Mouse (Mus musculus): ENCODE measurements around the gene 4833439L19Rik. TPM values are rescaled to one million over a fixed set of nuclear protein-coding genes. Genes with fewer than 3 reads are reported as not detected.

The 4833439L19Rik gene
- polyA plus RNA-seq, 1 experiment: 123 TPM

DNA sequence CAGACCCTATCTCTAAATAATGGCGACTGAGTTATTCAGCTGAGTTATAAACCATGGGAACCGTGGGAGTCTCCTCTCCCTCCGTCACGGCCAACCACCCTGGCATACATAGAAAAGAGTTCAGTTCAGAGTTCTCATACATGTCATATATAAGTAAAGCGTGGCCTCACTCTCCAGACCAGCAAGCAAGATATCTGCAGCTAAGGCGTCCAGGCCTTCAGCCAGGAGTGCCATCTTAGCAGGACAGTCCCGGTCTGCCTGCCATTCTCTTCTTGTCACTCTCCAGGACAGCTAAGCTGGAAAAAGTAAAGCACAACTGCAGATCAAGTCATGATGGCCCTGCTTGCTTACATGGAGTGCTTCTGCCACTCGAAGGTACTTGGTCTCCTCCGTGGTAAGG, 9.1 kb downstream of the 4833439L19Rik start:
- 89% methylated on average over 9 of the region's 9 CpGs for WGBS
- no peak for DNase-seq (ENCODE audit: low read depth, low spot score)

DNA sequence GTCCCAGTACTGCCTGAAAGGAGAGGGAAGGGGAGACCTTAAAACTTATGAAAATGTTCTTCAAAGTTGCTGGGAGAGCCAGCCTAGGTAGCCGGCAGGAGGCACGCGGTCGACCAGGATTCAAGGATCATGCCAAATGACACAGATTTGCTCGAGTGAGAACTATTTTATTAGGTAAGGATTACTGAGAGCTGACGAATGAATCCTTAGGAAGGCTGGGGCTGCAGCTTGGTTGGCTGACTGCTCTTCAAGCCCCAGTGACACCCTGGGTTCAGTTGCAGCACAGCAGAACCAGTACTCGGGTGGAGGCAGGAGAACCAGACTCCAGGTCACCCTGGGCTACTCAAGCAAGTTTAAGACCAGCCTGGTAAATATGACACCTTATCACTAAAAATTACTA, 17.2 kb downstream of the 4833439L19Rik start:
- WGBS: 76% methylated on average over 7 of the region's 7 CpGs
- DNase-seq (ENCODE audit: low read depth, low spot score): no peak

DNA sequence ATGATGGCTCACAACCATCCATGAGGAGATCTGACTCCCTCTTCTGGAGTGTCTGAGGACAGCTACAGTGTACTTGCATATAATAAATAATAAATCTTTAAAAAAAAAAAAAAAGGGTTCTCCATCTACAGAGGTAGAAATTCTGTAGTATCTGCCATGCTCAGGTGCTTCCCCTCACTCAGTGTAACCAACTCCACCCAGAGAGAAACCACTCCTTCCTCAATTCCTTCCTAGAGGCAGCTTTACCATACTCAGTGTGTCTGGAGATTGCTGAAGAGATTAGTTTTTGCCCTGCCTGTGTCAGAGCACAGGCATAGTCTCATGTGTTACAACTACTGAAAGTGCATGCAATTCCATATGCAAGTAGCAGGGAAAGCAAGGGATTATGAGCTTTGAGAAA, 33.1 kb downstream of the 4833439L19Rik start:
- no peak for DNase-seq (ENCODE audit: low read depth, low spot score)

DNA sequence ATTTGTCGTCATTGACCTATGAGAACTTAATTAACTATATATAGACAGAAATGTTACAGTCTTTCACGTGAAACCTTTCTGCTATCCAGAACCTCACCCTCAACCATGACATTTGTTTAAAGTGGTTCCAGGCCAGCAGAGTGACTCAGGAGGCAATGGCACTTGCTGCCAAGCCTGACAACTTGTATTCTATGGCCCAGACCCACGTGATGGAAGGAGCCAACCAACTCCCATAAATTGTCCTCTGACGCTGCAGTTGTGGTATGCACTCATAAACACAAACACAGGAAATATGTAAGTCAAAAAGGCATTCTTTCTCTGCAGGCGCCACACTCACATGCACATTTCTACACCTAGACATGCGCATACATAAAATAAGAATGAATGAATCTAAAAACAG, 38.1 kb downstream of the 4833439L19Rik start:
- 75% methylated on average over 6 of the region's 6 CpGs for WGBS
- DNase-seq (ENCODE audit: low read depth, low spot score): no peak

DNA sequence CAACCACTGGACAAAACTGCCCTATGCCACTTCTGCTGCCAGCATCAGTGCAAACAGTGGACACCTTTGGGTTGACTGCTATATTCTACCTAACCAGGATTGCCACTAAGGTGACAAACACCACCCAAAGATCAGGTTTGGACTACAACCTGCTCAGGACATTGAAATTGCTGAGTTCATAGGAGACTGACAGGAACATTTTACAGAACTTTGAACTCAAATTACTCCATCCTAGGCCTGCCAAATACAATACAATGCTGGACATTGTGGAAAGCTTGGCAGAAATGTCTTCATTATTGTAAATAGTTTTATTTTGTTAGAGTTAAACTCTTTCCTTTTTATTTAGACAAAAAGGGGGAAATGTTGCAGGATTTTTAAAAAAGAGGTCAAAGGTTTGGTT, 44.1 kb downstream of the 4833439L19Rik start:
- DNase-seq (ENCODE audit: low read depth, low spot score): no peak

DNA sequence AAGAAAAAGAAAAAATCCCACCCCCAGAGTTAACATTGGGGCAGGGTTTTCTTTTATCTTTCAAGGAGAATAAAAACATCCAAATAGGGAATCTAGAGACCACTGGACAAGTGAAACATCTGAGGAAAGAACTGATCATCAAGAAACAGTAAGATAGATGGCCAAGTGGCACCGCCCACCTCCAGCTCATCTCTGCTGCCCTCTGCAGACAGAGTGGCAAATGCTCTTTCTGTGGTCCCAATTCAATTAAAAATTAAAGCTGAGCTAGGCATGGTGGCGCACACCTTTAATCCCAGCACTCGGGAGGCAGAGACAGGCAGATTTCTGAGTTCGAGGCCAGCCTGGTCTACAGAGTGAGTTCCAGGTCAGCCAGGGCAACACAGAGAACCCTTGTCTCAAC, 45.0 kb downstream of the 4833439L19Rik start:
- WGBS: 91% methylated on average over 4 of the region's 4 CpGs
- DNase-seq (ENCODE audit: low read depth, low spot score): no peak

DNA sequence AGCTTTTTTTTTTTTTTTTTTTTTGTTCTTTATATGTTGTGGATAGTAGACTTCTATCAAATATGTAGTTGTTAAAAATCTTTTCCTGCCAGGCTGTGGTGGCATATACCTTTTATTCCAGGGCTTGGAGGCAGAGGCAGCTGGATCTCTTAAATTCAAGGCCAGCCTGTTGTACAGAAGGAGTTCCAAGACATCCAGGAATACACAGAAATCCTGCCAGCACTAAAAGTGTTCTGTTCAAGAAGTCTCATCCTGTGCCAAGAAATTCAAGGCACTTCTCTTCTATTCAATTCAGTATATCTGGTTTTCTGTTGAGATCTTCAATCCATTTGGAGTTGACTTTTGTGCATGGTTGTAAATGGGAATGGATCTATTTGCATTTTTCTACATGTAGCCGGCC, 59.3 kb downstream of the 4833439L19Rik start:
- DNase-seq (ENCODE audit: low read depth, low spot score): no peak
- WGBS: 90% methylated on average over 1 of the region's 1 CpGs

DNA sequence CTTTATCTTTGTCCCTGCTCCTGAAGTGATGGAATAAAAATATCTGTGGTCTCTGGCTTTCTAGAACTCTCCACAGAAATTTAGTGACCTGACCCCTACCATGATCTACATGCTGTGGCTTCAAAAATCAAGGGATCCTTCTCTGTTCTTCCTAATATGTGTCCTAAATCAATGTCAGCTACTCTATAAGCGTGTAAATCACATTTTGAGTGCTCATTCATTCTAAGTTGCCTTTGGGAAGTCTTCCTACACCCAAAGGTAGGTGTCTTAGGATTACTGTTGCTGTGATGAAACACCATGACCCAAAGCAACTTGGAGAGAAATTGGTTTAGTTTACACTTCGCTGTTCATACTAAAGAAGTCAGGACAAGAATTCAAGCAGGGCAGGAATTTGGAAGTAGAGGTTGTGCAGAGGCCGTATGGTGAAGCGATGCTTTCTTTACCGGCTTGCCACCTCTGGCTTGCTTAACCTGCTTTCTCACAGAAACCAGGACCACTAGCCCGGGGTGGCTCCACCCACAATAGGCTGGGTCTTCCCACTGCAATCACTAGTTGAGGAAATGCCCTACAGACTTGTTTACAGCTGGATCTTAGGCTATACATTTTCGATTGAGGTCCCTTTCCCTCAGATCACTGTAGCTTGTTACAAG, 60.5 kb downstream of the 4833439L19Rik start:
- 60% methylated on average over 7 of the region's 7 CpGs for WGBS
- no peak for DNase-seq (ENCODE audit: low read depth, low spot score)

DNA sequence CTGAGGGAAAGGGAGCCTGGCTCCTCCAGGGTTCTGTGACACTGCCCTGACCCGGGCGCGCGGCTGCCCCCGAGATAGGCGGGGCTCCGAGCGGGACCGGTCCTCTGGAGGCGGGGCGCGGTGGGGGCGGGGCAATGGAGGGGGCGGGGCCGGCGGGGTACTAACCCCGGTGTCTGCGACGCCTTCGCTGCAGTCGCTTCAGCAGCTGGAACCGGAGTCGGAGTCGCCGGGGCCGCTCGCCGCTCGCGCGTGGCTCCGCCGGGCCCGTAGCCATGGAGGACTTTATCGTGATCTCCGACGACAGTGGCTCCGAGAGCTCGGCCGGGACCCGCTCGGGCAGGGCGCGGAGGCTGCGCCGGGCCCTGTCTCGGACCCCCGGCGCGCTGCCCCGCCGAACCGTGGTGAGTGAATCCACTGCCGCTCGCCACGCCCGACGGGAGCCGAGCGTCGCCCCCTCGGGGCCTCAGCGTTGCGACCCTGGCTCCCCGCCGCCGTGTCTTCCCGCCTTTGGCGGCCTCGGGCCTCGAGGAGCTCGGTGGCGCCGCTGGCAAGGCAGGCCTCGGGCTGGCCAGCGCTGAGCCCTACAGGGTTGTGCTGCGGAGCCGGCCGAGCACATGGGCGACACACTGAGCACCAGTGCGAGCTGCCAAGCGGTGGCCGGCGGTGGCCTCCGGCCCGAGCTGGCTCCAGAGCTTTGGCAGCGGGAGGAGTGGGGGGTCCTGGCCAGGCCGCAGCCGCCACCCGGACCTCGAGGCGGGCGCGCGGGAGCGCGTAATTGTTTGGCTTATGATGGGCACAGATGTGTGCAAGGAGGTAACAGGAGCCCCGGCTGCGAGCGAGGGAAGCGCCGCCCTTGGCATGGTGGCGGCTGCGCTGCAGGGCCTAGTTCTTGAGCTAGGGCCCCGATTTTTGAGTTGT, 61.4 kb downstream of the 4833439L19Rik start, which contains the start of gene Simc1:
TSS of gene Simc1 (plus strand) at position 176 of the 918 bp plus-strand sequence.
- under 1% methylated on average over 105 of the region's 105 CpGs for WGBS
- DNase-seq (ENCODE audit: low read depth, low spot score): no peak

DNA sequence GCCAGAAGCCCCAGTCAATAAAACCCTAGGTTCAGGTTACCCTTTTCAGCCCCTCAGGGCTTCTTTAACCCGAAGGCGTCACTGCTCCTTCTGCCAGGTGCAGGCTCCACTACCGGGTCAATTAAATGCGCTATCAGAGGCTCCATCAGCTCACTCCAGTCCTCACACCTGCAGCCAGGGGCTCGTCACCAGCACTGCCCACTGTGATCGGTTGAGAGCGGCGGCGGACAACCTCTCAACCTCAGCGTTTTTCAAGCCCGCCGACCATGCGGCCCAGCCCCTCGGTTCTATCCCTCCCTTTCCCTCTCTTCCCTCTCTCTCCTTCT, 62.0 kb downstream of the 4833439L19Rik start:
- WGBS: 3% methylated on average over 14 of the region's 14 CpGs
- DNase-seq (ENCODE audit: low read depth, low spot score): no peak

DNA sequence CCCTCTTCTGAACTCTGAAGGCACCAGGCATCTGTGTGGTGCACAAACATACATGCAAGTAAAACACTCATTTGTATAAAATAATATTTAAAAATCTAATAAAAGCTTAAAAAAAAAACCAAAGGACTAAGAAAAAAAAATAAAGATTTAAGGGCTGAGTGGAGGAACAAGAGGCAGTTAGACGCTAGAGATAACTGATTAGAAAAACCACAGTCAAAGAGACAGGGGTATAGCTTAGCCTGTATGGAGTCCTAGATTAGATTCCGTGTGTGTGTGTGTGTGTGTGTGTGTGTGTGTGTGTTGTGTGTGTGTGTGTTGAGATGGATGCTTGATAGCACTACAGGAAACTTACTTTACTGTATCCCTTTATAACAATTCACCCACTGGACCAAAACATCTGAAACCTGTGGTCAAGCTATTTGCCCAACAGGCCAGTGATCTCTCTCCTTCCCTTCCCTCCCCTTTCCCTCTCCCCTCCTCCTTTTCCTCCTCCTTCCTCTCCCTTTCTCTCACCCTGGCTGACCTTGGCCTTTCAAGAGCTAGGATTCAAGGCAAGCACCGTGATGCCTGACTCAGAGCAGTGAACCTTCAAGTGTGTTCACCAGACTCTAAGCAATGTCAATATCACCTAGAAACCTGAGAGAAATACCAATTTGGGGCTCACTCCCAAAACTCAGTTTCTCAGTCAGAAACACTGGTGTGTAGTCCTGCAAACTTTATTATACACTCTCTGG, 63.1 kb downstream of the 4833439L19Rik start:
- 63% methylated on average over 3 of the region's 3 CpGs for WGBS
- no peak for DNase-seq (ENCODE audit: low read depth, low spot score)

DNA sequence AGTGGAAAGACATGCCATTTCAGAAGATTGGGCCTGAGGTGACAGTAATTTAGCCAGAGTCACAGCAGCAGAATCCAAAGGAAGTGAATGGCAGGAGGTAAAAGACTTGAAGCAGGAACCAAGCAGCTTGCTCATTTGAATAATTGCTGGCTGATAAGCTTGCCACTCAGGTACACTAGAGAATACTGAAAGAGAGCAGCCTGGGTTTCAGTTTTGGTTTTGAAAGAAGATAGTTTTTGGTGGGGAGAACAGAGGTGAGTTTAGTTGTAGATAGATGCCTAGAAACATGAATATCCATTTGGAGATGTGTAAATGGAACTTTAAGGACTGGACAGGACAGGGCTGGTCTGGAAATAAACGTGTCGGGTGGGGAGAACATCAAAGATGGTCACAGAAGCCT, 63.9 kb downstream of the 4833439L19Rik start:
- 69% methylated on average over 2 of the region's 2 CpGs for WGBS
- DNase-seq (ENCODE audit: low read depth, low spot score): no peak

Other genes starting within 250 kb of the 4833439L19Rik start
- 4.5 and 5.2 TPM in 2 replicates for gene Cplx2, start 194.1 kb downstream of the 4833439L19Rik start, polyA plus RNA-seq (2012; rRNA removed)
- gene Thoc3, start 96.6 kb downstream of the 4833439L19Rik start, polyA plus RNA-seq (2012; rRNA removed): 16.6 and 18.1 TPM in 2 replicates
- 5.3 and 6.4 TPM in 2 replicates for gene Simc1, start 61.7 kb downstream of the 4833439L19Rik start, polyA plus RNA-seq (2012; rRNA removed)
- 7.8 and 11.2 TPM in 2 replicates for gene Arl10, start 9.6 kb upstream of the 4833439L19Rik start, polyA plus RNA-seq (2012; rRNA removed)
- gene Nop16, start 24.7 kb upstream of the 4833439L19Rik start, polyA plus RNA-seq (2012; rRNA removed): 10.2 and 12.2 TPM in 2 replicates
- 262 and 291 TPM in 2 replicates for gene Higd2a, start 24.8 kb upstream of the 4833439L19Rik start, polyA plus RNA-seq (2012; rRNA removed)
- 73.5 and 101 TPM in 2 replicates for gene Cltb, start 45.9 kb upstream of the 4833439L19Rik start, polyA plus RNA-seq (2012; rRNA removed)
- 22.3 and 28.6 TPM in 2 replicates for gene Faf2, start 56.3 kb upstream of the 4833439L19Rik start, polyA plus RNA-seq (2012; rRNA removed)
- gene Rnf44, start 128.5 kb upstream of the 4833439L19Rik start, polyA plus RNA-seq (2012; rRNA removed): 91.2 and 122 TPM in 2 replicates
- gene Cdhr2, start 136.0 kb upstream of the 4833439L19Rik start, polyA plus RNA-seq (2012; rRNA removed): 378 and 639 TPM in 2 replicates
- 0.23 and 0.41 TPM in 2 replicates for gene Gprin1, start 184.4 kb upstream of the 4833439L19Rik start, polyA plus RNA-seq (2012; rRNA removed)
- 0.55 and 0.57 TPM in 2 replicates for gene Sncb, start 201.2 kb upstream of the 4833439L19Rik start, polyA plus RNA-seq (2012; rRNA removed)
- gene Eif4e1b, start 218.6 kb upstream of the 4833439L19Rik start, polyA plus RNA-seq (2012; rRNA removed): not detected in 2 replicates
- gene Tspan17, start 223.9 kb upstream of the 4833439L19Rik start, polyA plus RNA-seq (2012; rRNA removed): 11.6 and 18.2 TPM in 2 replicates